Mouse (Mus musculus) liver, postnatal 0 days (tissue): Measurements from ENCODE around the gene Unk. TPM values are rescaled to one million over a fixed set of nuclear protein-coding genes. Genes with fewer than 3 reads are reported as not detected.

ENCODE experiments used
- ATAC-seq: fragments of 200-750 bp; cut with Nextera tagmentation; 2 replicates; pipeline ENCODE4 v1.8.0; 2017; ENCODE audit warnings: mild to moderate bottlenecking, moderate library complexity
- DNase-seq: peaks from one replicate; pipeline ENCODE4 v3.0.0-alpha.2; 2016
- H3K27ac ChIP-seq: fragments of 300-500 bp; sonication (generic); 2 replicates; pipeline ENCODE4 v1.5.1; 2014; ENCODE audit warnings: antibody characterized with exemption, moderate library complexity, mild to moderate bottlenecking, low read depth
- H3K27me3 ChIP-seq: fragments of 300-500 bp; sonication (generic); 2 replicates; pipeline ENCODE4 v1.6.1; 2014; ENCODE audit warnings: low read length, control low read depth, mixed read lengths; ENCODE audit not compliant: insufficient read depth
- H3K36me3 ChIP-seq: fragments of 300-500 bp; sonication (generic); replicated peaks from 2 replicates; pipeline ENCODE4 v1.6.1; 2014; ENCODE audit warnings: mild to moderate bottlenecking, control low read depth, low read length, moderate library complexity, mixed read lengths; ENCODE audit not compliant: insufficient read depth
- H3K4me1 ChIP-seq: fragments of 300-500 bp; sonication (generic); 2 replicates; pipeline ENCODE4 v1.6.1; 2014; ENCODE audit warnings: antibody characterized with exemption, mild to moderate bottlenecking, control low read depth; ENCODE audit not compliant: insufficient read depth
- H3K4me2 ChIP-seq: fragments of 300-500 bp; sonication (generic); 2 replicates; pipeline ENCODE4 v1.6.1; 2014; ENCODE audit warnings: low read depth, mild to moderate bottlenecking, low read length, moderate library complexity, mixed read lengths
- H3K4me3 ChIP-seq: fragments of 300-500 bp; sonication (generic); 2 replicates; pipeline ENCODE4 v1.5.1; 2014; ENCODE audit warnings: low read depth, low read length
- H3K9ac ChIP-seq: fragments of 300-500 bp; sonication (generic); replicated peaks from 2 replicates; pipeline ENCODE4 v1.6.1; 2014; ENCODE audit warnings: mild to moderate bottlenecking, moderate library complexity
- H3K9me3 ChIP-seq: fragments of 300-500 bp; sonication (generic); 2 replicates; pipeline ENCODE4 v1.6.1; 2016; ENCODE audit warnings: mild to moderate bottlenecking, control low read depth, low read length, mixed read lengths
- CTCF ChIP-seq: sonication (generic); IDR thresholded peaks from 2 replicates; pipeline ENCODE4 v1.5.1; 2016; ENCODE audit warnings: antibody characterized with exemption, low read depth
- EP300 ChIP-seq: IDR thresholded peaks from 2 replicates; pipeline ENCODE4 v1.6.1; 2016; ENCODE audit warnings: antibody characterized with exemption, low read depth, mild to moderate bottlenecking
- WGBS: fragments of 180-500 bp; shearing (Covaris S2); extraction: QIAGEN DNeasy Blood & Tissue Kit; methylation state at CpG from one replicate; pipeline ENCODE4 v1.1.7; 2014; ENCODE audit not compliant: insufficient replicate concordance; 5-methylcytosine and 5-hydroxymethylcytosine counted together
- polyA plus RNA-seq: library from polyadenylated mRNA; unstranded; fragments of >200 nt; fragmentation: Nextera tagmentation; extraction: Ambion mirVana; gene quantifications from 2 replicates; pipeline ENCODE4 v1.2.1, GENCODE M21; 2015

The Unk gene
- polyA plus RNA-seq, 1 experiment from 2014 or later = 5.1 TPM

- WGBS = 83% methylated on average over 13 of the region's 13 CpGs
- Histone ChIP-seq H3K4me1 (peaks cover 14% of the 10 kb centered on the region), H3K9ac (no peak overlapping the region), H3K27me3 (no peaks in the 10 kb centered on the region), H3K4me3 (no peak overlapping the region), H3K4me2 (no peak overlapping the region), H3K9me3 (no peaks in the 10 kb centered on the region), H3K27ac (no peak overlapping the region), H3K36me3 (peaks cover 47% of the 10 kb centered on the region)
- ATAC-seq = no peak
- TF ChIP-seq CTCF = no peak
- TF ChIP-seq EP300 = no peak
- no peak for DNase-seq
These were observed 31.7 kb downstream of the Unk start for GRCm38 (mm10) chr11:116061641-116062415.

GRCm38 (mm10) chr11:116062521-116062920 is 32.4 kb downstream of the Unk start:
- Histone ChIP-seq H3K27ac (no peak overlapping the region), H3K4me1 (peaks cover 7% of the 10 kb centered on the region), H3K9me3 (no peaks in the 10 kb centered on the region), H3K27me3 (no peaks in the 10 kb centered on the region), H3K36me3 (peaks cover 45% of the 10 kb centered on the region), H3K4me3 (no peak overlapping the region), H3K4me2 (no peak overlapping the region), H3K9ac (no peak overlapping the region)
- ATAC-seq (no peak), DNase-seq (no peak)
- 74% methylated on average over 8 of the region's 8 CpGs for WGBS
- no peak for TF ChIP-seq EP300

- no peak overlapping the region for H3K4me3 ChIP-seq
- no peak overlapping the region for H3K4me2 ChIP-seq
- H3K36me3 ChIP-seq = peaks cover 35% of the 10 kb centered on the region
- no peak for DNase-seq
- no peak for TF ChIP-seq CTCF
- TF ChIP-seq EP300 = no peak
- WGBS = 81% methylated on average over 13 of the region's 13 CpGs
- H3K4me1 ChIP-seq = no peaks in the 10 kb centered on the region
- H3K27me3 ChIP-seq = no peaks in the 10 kb centered on the region
- no peak overlapping the region for H3K27ac ChIP-seq
- H3K9me3 ChIP-seq = no peaks in the 10 kb centered on the region
- no peak overlapping the region for H3K9ac ChIP-seq
- ATAC-seq = no peak
These were observed 33.4 kb downstream of the Unk start for GRCm38 (mm10) chr11:116063562-116063961.

- Histone ChIP-seq H3K4me3 (no peak overlapping the region), H3K4me1 (no peaks in the 10 kb centered on the region), H3K9ac (no peak overlapping the region), H3K36me3 (peaks cover 28% of the 10 kb centered on the region), H3K4me2 (no peak overlapping the region), H3K27ac (no peak overlapping the region), H3K9me3 (no peaks in the 10 kb centered on the region), H3K27me3 (no peaks in the 10 kb centered on the region)
- DNase-seq (no peak), ATAC-seq (no peak)
- no peak for TF ChIP-seq CTCF
- TF ChIP-seq EP300 = no peak
- WGBS = 79% methylated on average over 23 of the region's 23 CpGs
These were observed 34.2 kb downstream of the Unk start for GRCm38 (mm10) chr11:116064187-116064867.

GRCm38 (mm10) chr11:116065345-116065744 is 35.2 kb downstream of the Unk start:
- H3K4me1 ChIP-seq = no peaks in the 10 kb centered on the region
- peaks cover 18% of the 10 kb centered on the region for H3K36me3 ChIP-seq
- no peak for ATAC-seq
- no peak overlapping the region for H3K4me2 ChIP-seq
- H3K27ac ChIP-seq = no peak overlapping the region
- H3K4me3 ChIP-seq = no peak overlapping the region
- H3K9me3 ChIP-seq = no peaks in the 10 kb centered on the region
- WGBS = 86% methylated on average over 12 of the region's 12 CpGs
- H3K9ac ChIP-seq = no peak overlapping the region
- no peaks in the 10 kb centered on the region for H3K27me3 ChIP-seq
- no peak for DNase-seq
- TF ChIP-seq EP300 (no peak), CTCF (no peak)

GRCm38 (mm10) chr11:116071510-116071909 is 41.4 kb downstream of the Unk start:
- no peaks in the 10 kb centered on the region for H3K36me3 ChIP-seq
- TF ChIP-seq EP300 = no peak
- peak; percentile 72 for TF ChIP-seq CTCF

More at GRCm38 (mm10) chr11:116071510-116071909, 41.4 kb downstream of the Unk start:
- Histone ChIP-seq H3K9me3 (no peaks in the 10 kb centered on the region), H3K4me3 (no peak overlapping the region), H3K9ac (no peak overlapping the region), H3K4me2 (no peak overlapping the region), H3K4me1 (peaks cover 9% of the 10 kb centered on the region; the same call in 1 of the 2 replicates), H3K27ac (no peak overlapping the region), H3K27me3 (no peaks in the 10 kb centered on the region)
- peak; percentile 72 for DNase-seq
- no peak for ATAC-seq
- WGBS = 49% methylated on average over 5 of the region's 5 CpGs
